Mouse (Mus musculus): Measurements from ENCODE around the gene Gm43302.
"Not testable (repeated sequence)": the region's sequence is repeated elsewhere in the genome, so short reads cannot be mapped to it uniquely, and the experiment has no call there.

The Gm43302 gene

DNA sequence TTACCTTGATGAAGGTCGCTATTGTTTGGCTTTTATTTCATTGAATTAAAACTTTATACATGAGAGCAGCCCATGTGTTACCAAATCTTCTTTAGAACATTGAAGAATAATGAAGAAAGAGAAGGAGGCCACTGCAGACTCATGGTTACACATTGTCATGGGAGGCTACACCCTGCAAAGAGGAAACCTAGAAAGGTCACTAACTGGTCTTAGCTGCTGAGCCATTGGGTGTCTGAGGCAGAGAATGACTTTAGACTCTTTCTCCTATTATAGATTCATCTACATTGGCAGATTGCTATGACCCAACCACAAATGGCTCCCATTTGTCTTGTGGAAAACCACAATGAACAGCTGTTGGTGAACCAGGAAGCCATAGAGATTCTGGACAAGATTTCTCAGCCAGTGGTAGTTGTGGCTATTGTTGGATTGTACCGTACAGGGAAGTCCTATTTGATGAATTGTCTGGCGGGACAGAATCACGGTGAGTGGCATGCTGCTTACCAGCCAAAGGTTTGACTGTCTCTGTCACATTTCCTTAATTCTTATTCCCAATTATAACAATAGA is 92.6 kb downstream of the Gm43302 start:
- in situ Hi-C loops (cut with MboI, MseI) = not testable (repeated sequence)

DNA sequence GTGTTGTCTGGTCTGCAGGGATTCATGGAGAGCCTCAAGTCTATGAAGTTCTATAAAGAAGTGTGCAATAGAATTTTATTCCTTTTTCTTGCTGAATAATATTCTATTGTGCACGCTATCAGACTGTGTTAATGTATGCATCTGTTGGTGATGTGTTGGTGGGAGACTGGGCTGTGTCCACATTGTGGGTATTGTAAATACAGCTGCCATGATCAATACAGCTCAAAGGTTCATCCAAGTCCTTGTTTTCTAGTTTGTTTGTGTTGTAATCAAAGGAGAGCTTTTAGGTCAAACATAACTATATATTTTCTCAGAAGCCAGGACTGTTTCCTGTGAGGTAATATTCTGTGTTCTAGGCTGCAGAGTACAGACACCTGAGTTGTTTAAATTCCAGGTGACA is 94.3 kb downstream of the Gm43302 start:
- in situ Hi-C loops (cut with MboI, MseI) = loop anchor here in 1 of 2 experiments (5.0 kb wide), 1 partner anchor 43 kb away; no protein-coding TSS in a partner anchor

DNA sequence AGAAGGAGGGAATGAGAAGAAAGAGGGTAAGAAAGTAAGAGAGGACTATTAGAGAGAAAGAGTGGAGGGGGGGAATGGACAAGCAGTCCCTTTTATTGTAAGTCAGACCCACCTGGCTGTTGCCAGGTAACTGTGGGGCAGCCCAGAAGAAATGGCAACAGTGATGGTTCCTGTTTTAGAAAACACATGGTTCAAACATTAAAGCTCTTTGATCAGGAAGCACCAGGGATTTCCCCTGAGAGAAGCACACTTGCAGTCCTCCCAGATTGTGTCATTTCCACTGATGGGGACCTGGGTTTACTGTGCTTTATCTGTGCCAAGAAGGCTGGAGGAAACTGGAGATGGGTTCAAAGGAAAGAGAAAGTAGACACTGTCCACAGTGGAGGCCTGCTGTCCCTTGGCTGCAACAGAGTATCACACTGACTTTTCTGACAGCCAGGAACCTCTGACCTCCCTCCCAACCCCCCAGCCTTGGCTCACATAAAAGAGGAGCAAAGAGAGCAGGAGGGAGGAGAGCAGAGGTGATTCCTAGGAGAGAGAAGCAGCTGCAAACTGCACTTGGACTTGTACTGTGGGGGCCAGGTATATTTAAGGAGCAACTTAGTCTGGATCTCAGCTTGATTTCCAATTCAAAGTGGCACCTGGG is 95.5 kb downstream of the Gm43302 start:
- in situ Hi-C loops (cut with MboI, MseI) = loop anchor here in 1 of 2 experiments (5.0 kb wide), 1 partner anchor 44 kb away; no protein-coding TSS in a partner anchor

DNA sequence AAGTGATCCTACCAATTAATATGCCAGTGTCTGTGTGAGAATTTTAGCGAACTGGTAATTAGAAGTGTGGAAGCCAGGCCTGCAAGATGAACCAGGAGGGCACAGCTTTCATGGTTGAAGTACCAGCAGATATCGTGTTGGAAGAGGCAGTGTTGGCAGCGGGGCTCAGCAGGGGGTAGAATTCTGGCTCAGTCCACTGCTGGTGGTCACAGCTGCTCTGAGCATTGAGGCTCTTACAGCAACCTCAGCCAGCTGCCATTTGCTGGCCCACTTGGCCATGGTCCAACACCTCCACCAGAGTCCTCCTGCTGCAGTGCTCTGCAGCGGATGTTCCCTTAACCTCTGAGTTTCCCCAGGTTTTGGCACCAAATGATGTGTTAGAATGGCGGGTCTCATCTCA is 97.2 kb downstream of the Gm43302 start:
- in situ Hi-C loops (cut with MboI, MseI) = loop anchor here in 1 of 2 experiments (5.0 kb wide), 1 partner anchor 46 kb away; no protein-coding TSS in a partner anchor

DNA sequence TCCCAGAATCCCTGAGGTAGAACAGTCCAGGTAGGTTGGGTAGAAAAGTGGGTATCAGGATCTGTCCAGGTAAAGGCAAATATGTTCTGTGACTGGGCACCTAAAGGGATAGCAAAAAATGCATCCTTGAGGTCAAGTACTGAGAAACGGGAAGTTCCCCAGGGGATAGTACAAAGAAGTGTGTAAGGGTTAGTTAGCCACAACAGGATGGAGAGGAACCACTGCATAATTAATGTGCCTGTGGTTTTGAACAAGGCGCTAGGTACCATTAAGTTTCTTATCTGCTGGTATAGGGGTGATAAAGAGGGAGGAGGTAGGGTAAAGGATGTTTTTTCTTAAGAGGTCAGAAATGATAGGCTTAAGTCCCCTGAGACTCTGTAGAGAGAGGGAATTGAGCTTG is 101.0 kb downstream of the Gm43302 start:
- in situ Hi-C loops (cut with MboI, MseI) = loop anchor here in 1 of 2 experiments (5.0 kb wide), 1 partner anchor 55 kb away; no protein-coding TSS in a partner anchor

DNA sequence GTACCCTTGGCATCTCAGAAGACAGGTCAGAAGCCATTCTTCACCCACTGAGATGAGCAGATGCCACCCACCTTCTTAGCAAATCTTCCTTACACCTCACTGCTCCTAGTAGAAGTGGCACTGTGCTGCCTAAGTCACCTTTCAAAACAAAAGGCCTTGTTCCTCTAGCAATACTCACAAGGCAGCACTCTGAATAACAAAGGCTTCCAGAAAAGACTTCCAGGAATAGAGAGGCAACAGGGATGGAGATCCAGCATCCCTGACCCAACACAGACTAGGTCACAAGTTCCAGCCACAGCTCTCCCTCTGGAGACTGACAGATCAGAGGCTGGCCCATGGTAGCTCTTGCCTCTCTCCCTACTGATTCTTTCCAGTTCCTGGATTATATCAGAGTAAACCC is 112.0 kb downstream of the Gm43302 start:
- in situ Hi-C loops (cut with MboI, MseI) = no loop called here

Measured in T-helper 17 cell (primary cell).